Mouse (Mus musculus) C2C12 (cell line): Measurements from ENCODE around the gene Gnb2.

Source experiments
- CEBPB ChIP-seq: IDR thresholded peaks from one replicate; pipeline ENCODE4 v1.6.1; 2011; ENCODE audit warnings: low read depth, mild to moderate bottlenecking, control low read depth, moderate library complexity
- CTCF ChIP-seq: IDR thresholded peaks from one replicate; pipeline ENCODE4 v1.5.1; 2011; ENCODE audit not compliant: control insufficient read depth, insufficient read depth, insufficient read length
- FOSL1 ChIP-seq: IDR thresholded peaks from one replicate; pipeline ENCODE4 v1.8.0; 2011; ENCODE audit warnings: mild to moderate bottlenecking, low read length; ENCODE audit not compliant: poor library complexity, insufficient read depth, severe bottlenecking
- MAX ChIP-seq: IDR thresholded peaks from one replicate; pipeline ENCODE4 v1.6.1; 2011; ENCODE audit warnings: mild to moderate bottlenecking, control low read depth
- MYOG ChIP-seq: IDR thresholded peaks from one replicate; pipeline ENCODE4 v1.6.1; 2011; ENCODE audit not compliant: control insufficient read depth, insufficient read length; ENCODE audit errors: extremely low read depth
- USF1 ChIP-seq: IDR thresholded peaks from one replicate; pipeline ENCODE4 v1.6.1; 2011; ENCODE audit warnings: low read depth, mild to moderate bottlenecking, control low read depth, moderate library complexity

GRCm38 (mm10) chr5:137544926-137545325, 11.6 kb upstream of the Gnb2 start:
- TF ChIP-seq CTCF: no peak
- TF ChIP-seq CEBPB: no peak
- TF ChIP-seq USF1: no peak
- no peak for TF ChIP-seq MAX
- TF ChIP-seq MYOG: no peak
- TF ChIP-seq FOSL1: no peak
